Mouse (Mus musculus) stomach, embryonic 15.5 days (tissue): ENCODE data around the gene Slc8a1. TPM values are rescaled to one million over a fixed set of nuclear protein-coding genes. Genes with fewer than 3 reads are reported as not detected.
A peak's percentile ranks its signal among the peaks of the same experiment; 100 is the strongest.

Source experiments
- ATAC-seq: fragments of 200-750 bp; cut with Nextera tagmentation; 2 replicates; pipeline ENCODE4 v1.8.0; 2017; ENCODE audit warnings: low read depth, moderate number of reproducible peaks, moderate TSS enrichment; ENCODE audit not compliant: insufficient read depth, low FRiP score
- H3K27ac ChIP-seq: fragments of 300-500 bp; sonication (generic); 2 replicates; pipeline ENCODE4 v1.5.1; 2015; ENCODE audit warnings: mild to moderate bottlenecking, inconsistent platforms
- H3K27me3 ChIP-seq: fragments of 300-500 bp; sonication (generic); replicated peaks from 2 replicates; pipeline ENCODE4 v1.6.1; 2015; ENCODE audit warnings: inconsistent platforms
- H3K36me3 ChIP-seq: fragments of 300-500 bp; sonication (generic); 2 replicates; pipeline ENCODE4 v1.6.1; 2015; ENCODE audit warnings: inconsistent platforms
- H3K4me1 ChIP-seq: fragments of 300-500 bp; sonication (generic); 2 replicates; pipeline ENCODE4 v1.6.1; 2015; ENCODE audit warnings: inconsistent platforms
- H3K4me2 ChIP-seq: fragments of 300-500 bp; sonication (generic); 2 replicates; pipeline ENCODE4 v1.6.1; 2015; ENCODE audit warnings: mild to moderate bottlenecking, inconsistent platforms
- H3K4me3 ChIP-seq: fragments of 300-500 bp; sonication (generic); replicated peaks from 2 replicates; pipeline ENCODE4 v1.5.1; 2015; ENCODE audit warnings: inconsistent platforms
- H3K9ac ChIP-seq: fragments of 300-500 bp; sonication (generic); 2 replicates; pipeline ENCODE4 v1.6.1; 2015; ENCODE audit warnings: inconsistent platforms
- H3K9me3 ChIP-seq: fragments of 300-500 bp; sonication (generic); 2 replicates; pipeline ENCODE4 v1.6.1; 2016; ENCODE audit warnings: inconsistent platforms
- WGBS: fragments of 180-500 bp; shearing (Covaris S2); methylation state at CpG from one replicate; pipeline ENCODE4 v1.1.7; 2015; 5-methylcytosine and 5-hydroxymethylcytosine counted together
- polyA plus RNA-seq: library from polyadenylated mRNA; unstranded; fragments of >200 nt; fragmentation: Nextera tagmentation; extraction: Ambion mirVana; gene quantifications from 2 replicates; pipeline ENCODE4 v1.2.1, GENCODE M21; 2015

Slc8a1 gene
- polyA plus RNA-seq, 1 experiment from 2014 or later: 7.4 TPM

- no peaks in the 10 kb centered on the region for H3K36me3 ChIP-seq
- no peak overlapping the region for H3K4me3 ChIP-seq
- no peaks in the 10 kb centered on the region for H3K4me1 ChIP-seq
- no peak overlapping the region for H3K4me2 ChIP-seq
- no peaks in the 10 kb centered on the region for H3K9me3 ChIP-seq
- 71% methylated on average over 6 of the region's 6 CpGs for WGBS
- H3K27ac ChIP-seq: no peak overlapping the region
- H3K9ac ChIP-seq: no peak overlapping the region
- H3K27me3 ChIP-seq: no peaks in the 10 kb centered on the region
- ATAC-seq: no peak
Observed at GRCm38 (mm10) chr17:81492216-81492865, 245.8 kb downstream of the Slc8a1 start.

GRCm38 (mm10) chr17:81486388-81486787, 251.8 kb downstream of the Slc8a1 start:
- 72% methylated on average over 1 of the region's 1 CpGs for WGBS
- H3K27me3 ChIP-seq: no peaks in the 10 kb centered on the region
- no peak overlapping the region for H3K4me2 ChIP-seq
- no peak for ATAC-seq
- H3K9ac ChIP-seq: no peak overlapping the region
- no peaks in the 10 kb centered on the region for H3K4me1 ChIP-seq
- no peak overlapping the region for H3K4me3 ChIP-seq
- no peak overlapping the region for H3K27ac ChIP-seq
- no peaks in the 10 kb centered on the region for H3K9me3 ChIP-seq
- no peaks in the 10 kb centered on the region for H3K36me3 ChIP-seq

GRCm38 (mm10) chr17:81481843-81482490, 256.2 kb downstream of the Slc8a1 start:
- Histone ChIP-seq H3K4me3 (no peak overlapping the region), H3K9ac (no peak overlapping the region), H3K4me2 (no peak overlapping the region), H3K27me3 (no peaks in the 10 kb centered on the region), H3K27ac (no peak overlapping the region), H3K9me3 (no peaks in the 10 kb centered on the region), H3K4me1 (0 out of 2 replicates have a peak, but pooled peaks cover 5% of the 10 kb centered on the region), H3K36me3 (no peaks in the 10 kb centered on the region)
- WGBS: 84% methylated on average over 11 of the region's 11 CpGs
- ATAC-seq: no peak

DNA sequence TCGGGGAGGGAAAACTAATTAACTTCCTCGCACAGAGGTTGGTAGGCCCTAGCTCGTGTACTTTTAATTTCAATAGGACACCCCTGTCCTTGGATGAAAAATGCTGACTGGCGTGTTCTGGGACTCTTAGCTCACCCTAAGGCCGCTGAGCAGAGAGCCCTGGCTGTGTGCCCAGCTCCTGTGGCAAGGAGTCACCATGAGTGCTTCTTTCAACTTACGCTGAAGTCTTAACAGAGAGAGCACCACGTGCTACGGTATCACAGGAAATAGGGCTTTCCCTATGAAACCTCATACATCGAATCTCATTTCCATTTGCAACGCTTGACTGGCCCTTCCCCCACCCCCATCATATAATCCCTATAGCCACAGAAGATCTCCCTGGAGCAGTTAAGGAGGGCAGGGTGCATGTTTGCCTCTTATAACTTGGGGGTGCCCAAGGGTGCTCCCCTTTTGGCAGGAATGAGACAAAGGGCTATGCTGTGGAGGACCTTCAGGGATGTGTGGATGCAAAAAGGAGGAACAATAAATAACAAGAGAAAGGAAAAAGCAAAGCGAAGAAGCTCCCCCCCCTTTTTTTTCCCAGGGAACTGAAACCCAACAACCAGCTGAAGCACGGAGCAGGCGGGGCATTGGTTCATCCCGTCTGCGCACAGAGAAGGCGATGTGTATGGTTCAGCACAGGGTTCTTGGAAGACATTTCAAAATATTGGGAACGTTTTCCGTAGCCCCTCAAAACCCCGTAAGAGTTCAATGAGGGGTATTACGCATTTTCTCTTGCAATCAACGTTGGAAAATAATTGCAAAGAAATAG, 257.6 kb downstream of the Slc8a1 start:
- Histone ChIP-seq H3K27me3 (no peaks in the 10 kb centered on the region), H3K4me1 (0 out of 2 replicates have a peak, but pooled peaks cover 5% of the 10 kb centered on the region), H3K9ac (no peak overlapping the region), H3K27ac (no peak overlapping the region), H3K4me3 (no peak overlapping the region), H3K4me2 (no peak overlapping the region), H3K9me3 (no peaks in the 10 kb centered on the region), H3K36me3 (no peaks in the 10 kb centered on the region)
- peak; percentile 39; the same call in 1 of the 2 replicates for ATAC-seq
- 69% methylated on average over 21 of the region's 21 CpGs for WGBS

GRCm38 (mm10) chr17:81479807-81480206, 258.4 kb downstream of the Slc8a1 start:
- Histone ChIP-seq H3K27me3 (no peaks in the 10 kb centered on the region), H3K4me2 (no peak overlapping the region), H3K9me3 (no peaks in the 10 kb centered on the region), H3K4me1 (0 out of 2 replicates have a peak, but pooled peaks cover 5% of the 10 kb centered on the region), H3K4me3 (no peak overlapping the region), H3K9ac (no peak overlapping the region), H3K27ac (no peak overlapping the region), H3K36me3 (no peaks in the 10 kb centered on the region)
- no peak for ATAC-seq
- WGBS: 61% methylated on average over 4 of the region's 4 CpGs

- H3K27ac ChIP-seq: no peak overlapping the region
- no peaks in the 10 kb centered on the region for H3K27me3 ChIP-seq
- H3K4me3 ChIP-seq: no peak overlapping the region
- H3K4me1 ChIP-seq: 0 out of 2 replicates have a peak, but pooled peaks cover 5% of the 10 kb centered on the region
- no peak overlapping the region for H3K4me2 ChIP-seq
- H3K9me3 ChIP-seq: no peaks in the 10 kb centered on the region
- H3K9ac ChIP-seq: no peak overlapping the region
- no peak for ATAC-seq
- 73% methylated on average over 1 of the region's 1 CpGs for whole genome bisulfite sequencing
- H3K36me3 ChIP-seq: no peaks in the 10 kb centered on the region
Observed at GRCm38 (mm10) chr17:81477420-81477819, 260.8 kb downstream of the Slc8a1 start.

GRCm38 (mm10) chr17:81473363-81473762, 264.8 kb downstream of the Slc8a1 start:
- peaks cover 9% of the 10 kb centered on the region; the same call in 1 of the 2 replicates for H3K4me1 ChIP-seq
- ATAC-seq: no peak
- 76% methylated on average over 3 of the region's 3 CpGs for whole genome bisulfite sequencing

DNA sequence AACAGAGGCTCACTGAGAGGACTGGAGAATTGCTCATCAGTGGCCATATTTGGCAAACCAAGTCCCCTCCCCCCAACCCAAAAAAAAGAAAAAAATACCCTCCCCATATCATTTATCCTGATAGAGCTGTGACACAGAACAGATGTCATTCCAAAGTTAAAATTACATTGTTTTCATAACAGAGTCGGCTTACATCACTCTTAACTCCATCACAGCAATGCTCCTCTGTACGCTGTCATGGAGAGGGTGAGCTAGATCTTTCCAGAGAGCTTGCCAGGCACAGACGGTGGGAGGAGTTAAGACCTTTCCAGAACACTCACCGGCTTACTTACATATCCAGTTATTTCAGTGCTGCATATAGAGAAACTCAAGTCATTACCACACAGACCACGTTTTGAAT, 269.2 kb downstream of the Slc8a1 start:
- H3K36me3 ChIP-seq: no peaks in the 10 kb centered on the region
- H3K4me2 ChIP-seq: no peak overlapping the region
- whole genome bisulfite sequencing: 43% methylated on average over 5 of the region's 5 CpGs
- peak; percentile 56; the same call in 1 of the 2 replicates for ATAC-seq
- H3K9me3 ChIP-seq: no peaks in the 10 kb centered on the region
- H3K9ac ChIP-seq: no peak overlapping the region
- H3K27me3 ChIP-seq: no peaks in the 10 kb centered on the region
- H3K4me1 ChIP-seq: peaks cover 9% of the 10 kb centered on the region; the same call in 1 of the 2 replicates
- H3K27ac ChIP-seq: peak overlapping the region; percentile 38; the same call in 1 of the 2 replicates
- H3K4me3 ChIP-seq: no peak overlapping the region

More at GRCm38 (mm10) chr17:81473363-81473762, 264.8 kb downstream of the Slc8a1 start:
- no peak overlapping the region for H3K4me2 ChIP-seq
- H3K27ac ChIP-seq: no peak overlapping the region
- H3K4me3 ChIP-seq: no peak overlapping the region
- H3K36me3 ChIP-seq: no peaks in the 10 kb centered on the region
- H3K9me3 ChIP-seq: no peaks in the 10 kb centered on the region
- no peak overlapping the region for H3K9ac ChIP-seq
- no peaks in the 10 kb centered on the region for H3K27me3 ChIP-seq

DNA sequence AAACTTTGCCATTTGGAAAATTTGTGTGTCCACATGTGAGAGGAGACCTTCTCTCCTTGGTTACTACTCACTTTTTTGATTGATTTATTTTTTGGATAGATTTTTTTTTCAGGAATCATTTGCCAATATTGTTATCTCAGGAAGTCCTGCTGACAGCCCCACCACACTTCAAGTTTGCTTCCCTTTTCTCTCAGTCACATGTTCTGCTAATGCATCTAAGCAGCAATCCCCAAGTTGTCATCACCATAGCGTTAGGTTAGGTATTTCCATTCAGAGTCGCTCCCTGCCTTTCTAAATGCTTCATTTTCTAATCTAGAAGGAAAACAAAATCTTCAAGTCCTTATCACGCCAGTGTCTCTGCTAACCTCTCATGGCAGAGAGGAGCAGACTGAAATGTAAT, 278.8 kb downstream of the Slc8a1 start:
- WGBS: 81% methylated on average over 3 of the region's 3 CpGs
- no peak for ATAC-seq
- H3K9ac ChIP-seq: no peak overlapping the region
- H3K27me3 ChIP-seq: no peaks in the 10 kb centered on the region
- H3K4me2 ChIP-seq: no peak overlapping the region
- no peaks in the 10 kb centered on the region for H3K36me3 ChIP-seq
- no peaks in the 10 kb centered on the region for H3K4me1 ChIP-seq
- H3K9me3 ChIP-seq: no peaks in the 10 kb centered on the region
- no peak overlapping the region for H3K4me3 ChIP-seq
- no peak overlapping the region for H3K27ac ChIP-seq

DNA sequence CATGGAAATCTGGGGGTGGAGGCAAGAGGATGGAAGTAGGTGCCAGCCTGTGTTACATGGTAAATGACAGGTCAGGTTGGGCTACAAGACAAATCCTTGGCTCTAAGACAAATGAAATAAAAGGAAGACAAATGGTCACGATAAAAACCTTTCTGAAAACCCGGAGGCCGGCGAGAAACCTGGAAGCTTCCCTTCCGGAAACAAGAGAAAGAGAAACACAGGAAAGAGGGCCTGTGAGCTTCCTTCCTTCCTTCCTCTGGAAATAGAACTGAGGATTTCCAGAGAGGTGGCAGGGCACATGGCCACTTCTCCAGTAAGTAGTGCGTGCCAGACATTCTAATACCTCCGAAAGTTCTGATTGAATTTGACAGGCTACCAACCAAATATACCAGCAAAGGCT, 282.2 kb downstream of the Slc8a1 start:
- ATAC-seq: no peak
- Histone ChIP-seq H3K27ac (no peak overlapping the region), H3K4me2 (no peak overlapping the region)

DNA sequence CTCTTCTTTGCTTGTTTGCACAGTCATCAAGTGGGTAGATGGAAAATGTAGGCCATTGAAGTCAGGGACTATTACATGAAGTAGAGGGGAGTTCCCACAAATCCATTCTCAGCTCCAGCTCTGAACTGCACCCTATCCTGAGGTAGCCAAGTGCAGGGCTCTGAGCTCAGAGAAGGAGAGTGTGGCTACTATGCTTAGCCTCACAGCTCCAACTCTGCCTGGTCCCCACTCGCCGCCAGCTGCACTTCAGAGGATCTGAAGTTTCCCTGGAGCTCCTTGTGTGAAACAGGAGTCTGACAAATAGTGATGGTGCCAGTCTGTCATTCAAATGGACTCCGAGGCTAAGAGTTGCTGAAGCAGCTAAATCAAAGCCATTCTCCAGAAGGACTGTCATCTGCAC, 282.9 kb downstream of the Slc8a1 start:
- Histone ChIP-seq H3K27me3 (no peaks in the 10 kb centered on the region), H3K27ac (no peak overlapping the region), H3K4me2 (no peak overlapping the region), H3K4me1 (no peaks in the 10 kb centered on the region), H3K4me3 (no peak overlapping the region), H3K36me3 (no peaks in the 10 kb centered on the region), H3K9me3 (no peaks in the 10 kb centered on the region), H3K9ac (no peak overlapping the region)
- 78% methylated on average over 3 of the region's 3 CpGs for WGBS
- ATAC-seq: no peak

More for the DNA sequence above, 282.2 kb downstream of the Slc8a1 start:
- WGBS: 71% methylated on average over 7 of the region's 7 CpGs
- Histone ChIP-seq H3K4me3 (no peak overlapping the region), H3K9ac (no peak overlapping the region), H3K36me3 (no peaks in the 10 kb centered on the region), H3K9me3 (no peaks in the 10 kb centered on the region), H3K4me1 (no peaks in the 10 kb centered on the region), H3K27me3 (no peaks in the 10 kb centered on the region)

DNA sequence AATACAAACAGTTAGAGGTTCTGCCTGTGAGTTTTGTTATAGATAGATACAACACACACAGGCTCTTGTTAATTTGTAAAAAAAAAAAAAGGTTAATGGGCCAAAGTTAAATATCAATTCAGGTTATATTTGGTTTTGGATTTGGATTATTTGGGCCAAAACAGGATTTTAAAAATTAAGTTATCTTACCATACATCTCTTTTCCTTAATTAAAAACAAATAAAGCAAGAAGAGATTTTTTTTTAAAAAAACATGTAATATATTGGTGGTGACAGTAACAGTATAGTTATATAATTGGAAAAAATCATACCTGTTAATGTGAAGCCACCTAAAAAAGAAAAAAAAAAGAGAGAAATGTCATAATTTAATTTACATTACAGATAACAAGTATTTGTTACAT, 296.7 kb downstream of the Slc8a1 start, which contains the start of gene Gm11096:
Gene Gm11096 (plus strand): TSS at position 301 of the 400 bp plus-strand sequence.
- Histone ChIP-seq H3K36me3 (no peaks in the 10 kb centered on the region), H3K9ac (no peak within 1 kb of the TSS), H3K27ac (no peak within 1 kb of the TSS), H3K4me3 (no peak within 1 kb of the TSS), H3K27me3 (no peaks in the 10 kb centered on the region), H3K9me3 (no peaks in the 10 kb centered on the region), H3K4me1 (no peaks in the 10 kb centered on the region), H3K4me2 (no peak within 1 kb of the TSS)
- no peak for ATAC-seq
